Mouse (Mus musculus) small intestine, adult 2 months (tissue): ENCODE measurements around the gene Fignl2. TPM values are rescaled to one million over a fixed set of nuclear protein-coding genes. Genes with fewer than 3 reads are reported as not detected.
A peak's percentile ranks its signal among the peaks of the same experiment; 100 is the strongest.

ENCODE experiments used
- H3K27ac ChIP-seq: fragments of 200-500 bp; 2 replicates; pipeline ENCODE4 v1.5.1; 2012; ENCODE audit warnings: low read depth, low read length, control low read depth, inconsistent platforms; ENCODE audit not compliant: insufficient read depth
- H3K27me3 ChIP-seq: fragments of 200-500 bp; 2 replicates; pipeline ENCODE4 v1.6.1; 2012; ENCODE audit warnings: mild to moderate bottlenecking, moderate library complexity, low read length, inconsistent platforms; ENCODE audit not compliant: control insufficient read depth, insufficient read depth
- H3K36me3 ChIP-seq: fragments of 200-500 bp; 2 replicates; pipeline ENCODE4 v1.6.1; 2012; ENCODE audit warnings: mild to moderate bottlenecking, low read length, control low read depth, inconsistent platforms; ENCODE audit not compliant: control insufficient read depth, insufficient read depth
- H3K4me1 ChIP-seq: fragments of 200-500 bp; 2 replicates; pipeline ENCODE4 v1.6.1; 2012; ENCODE audit warnings: low read length, inconsistent platforms, mixed read lengths; ENCODE audit not compliant: control insufficient read depth, insufficient read depth, insufficient read length
- H3K4me3 ChIP-seq: fragments of 200-500 bp; 2 replicates; pipeline ENCODE4 v1.5.1; 2012; ENCODE audit warnings: low read depth, mild to moderate bottlenecking, control low read depth, inconsistent platforms, low read length, moderate library complexity
- CTCF ChIP-seq: fragments of 200-500 bp; IDR thresholded peaks from 2 replicates; pipeline ENCODE4 v1.5.1; 2012; ENCODE audit warnings: low read depth, mild to moderate bottlenecking, control low read depth, inconsistent platforms, low read length, moderate library complexity, mixed read lengths; ENCODE audit not compliant: insufficient replicate concordance, insufficient read length; ENCODE audit errors: extremely low read depth
- POLR2A ChIP-seq: fragments of 200-500 bp; IDR thresholded peaks from 2 replicates; pipeline ENCODE4 v1.6.1; 2012; ENCODE audit warnings: low read depth, mild to moderate bottlenecking, control low read depth, inconsistent platforms, low read length, moderate library complexity
- WGBS: fragments of 180-500 bp; shearing (Covaris S2); methylation state at CpG from one replicate; pipeline ENCODE4 v1.1.7; 2018; 5-methylcytosine and 5-hydroxymethylcytosine counted together
- polyA plus RNA-seq: library from polyadenylated mRNA; depleted of rRNA; stranded (reverse); fragments of >200 nt; gene quantifications from 2 replicates; pipeline ENCODE4 v1.2.3, GENCODE M21; 2012

Gene Fignl2
- polyA plus RNA-seq, 1 experiment, result 7.8 TPM

- Histone ChIP-seq H3K36me3 (no peaks in the 10 kb centered on the region), H3K27ac (peak overlapping the region; percentile 69), H3K4me1 (peaks cover 7% of the 10 kb centered on the region; the same call in 1 of the 2 replicates), H3K27me3 (no peaks in the 10 kb centered on the region), H3K4me3 (peak overlapping the region; percentile 59)
- no peak for TF ChIP-seq POLR2A
- peak; percentile 90 for TF ChIP-seq CTCF
- WGBS, result 10% methylated on average over 12 of the region's 12 CpGs
Observed at GRCm38 (mm10) chr15:101105496-101105994, 27.2 kb upstream of the Fignl2 start.

GRCm38 (mm10) chr15:101103605-101104304, 25.4 kb upstream of the Fignl2 start:
- Histone ChIP-seq H3K27me3 (no peaks in the 10 kb centered on the region), H3K4me1 (peaks cover 7% of the 10 kb centered on the region; the same call in 1 of the 2 replicates), H3K4me3 (no peak overlapping the region), H3K27ac (no peak overlapping the region), H3K36me3 (no peaks in the 10 kb centered on the region)
- TF ChIP-seq CTCF (no peak), POLR2A (no peak)
- 73% methylated on average over 9 of the region's 9 CpGs for WGBS

- Histone ChIP-seq H3K4me3 (no peak overlapping the region), H3K27ac (no peak overlapping the region), H3K36me3 (no peaks in the 10 kb centered on the region), H3K27me3 (peaks cover 8% of the 10 kb centered on the region; the same call in 1 of the 2 replicates), H3K4me1 (peaks cover 7% of the 10 kb centered on the region)
- TF ChIP-seq CTCF (no peak), POLR2A (no peak)
- 81% methylated on average over 3 of the region's 3 CpGs for WGBS
Observed at GRCm38 (mm10) chr15:101100996-101101395, 22.6 kb upstream of the Fignl2 start.

GRCm38 (mm10) chr15:101097985-101098651, 19.8 kb upstream of the Fignl2 start:
- no peak overlapping the region for H3K27ac ChIP-seq
- H3K4me1 ChIP-seq, result no peaks in the 10 kb centered on the region; the same call in 1 of the 2 replicates
- no peak for TF ChIP-seq POLR2A
- H3K4me3 ChIP-seq, result no peak overlapping the region
- peaks cover 8% of the 10 kb centered on the region; the same call in 1 of the 2 replicates for H3K27me3 ChIP-seq
- 33% methylated on average over 28 of the region's 28 CpGs for WGBS
- no peaks in the 10 kb centered on the region for H3K36me3 ChIP-seq

- TF ChIP-seq CTCF (no peak), POLR2A (no peak)
- H3K36me3 ChIP-seq, result no peaks in the 10 kb centered on the region
- H3K27ac ChIP-seq, result no peak overlapping the region
- no peak overlapping the region for H3K4me3 ChIP-seq
- H3K27me3 ChIP-seq, result peaks cover 8% of the 10 kb centered on the region; the same call in 1 of the 2 replicates
- H3K4me1 ChIP-seq, result no peaks in the 10 kb centered on the region; the same call in 1 of the 2 replicates
- 55% methylated on average over 3 of the region's 3 CpGs for WGBS
Observed at GRCm38 (mm10) chr15:101095392-101095791, 17.0 kb upstream of the Fignl2 start.

- Histone ChIP-seq H3K4me3 (no peak overlapping the region), H3K36me3 (no peaks in the 10 kb centered on the region), H3K27ac (no peak overlapping the region), H3K27me3 (peaks cover 8% of the 10 kb centered on the region; the same call in 1 of the 2 replicates), H3K4me1 (no peaks in the 10 kb centered on the region; the same call in 1 of the 2 replicates)
- 84% methylated on average over 9 of the region's 9 CpGs for WGBS
- no peak for TF ChIP-seq POLR2A
- no peak for TF ChIP-seq CTCF
Observed at GRCm38 (mm10) chr15:101094979-101095378, 16.6 kb upstream of the Fignl2 start.

- peaks cover 8% of the 10 kb centered on the region; the same call in 1 of the 2 replicates for H3K27me3 ChIP-seq
- H3K4me1 ChIP-seq, result no peaks in the 10 kb centered on the region; the same call in 1 of the 2 replicates
- H3K4me3 ChIP-seq, result no peak overlapping the region
- H3K36me3 ChIP-seq, result no peaks in the 10 kb centered on the region
- no peak overlapping the region for H3K27ac ChIP-seq
- no peak for TF ChIP-seq CTCF
- WGBS, result 79% methylated on average over 6 of the region's 6 CpGs
Observed at GRCm38 (mm10) chr15:101093988-101094387, 15.6 kb upstream of the Fignl2 start.
